17 mouse cellular contexts compared by ENCODE assay signal in the genomic region with DNA sequence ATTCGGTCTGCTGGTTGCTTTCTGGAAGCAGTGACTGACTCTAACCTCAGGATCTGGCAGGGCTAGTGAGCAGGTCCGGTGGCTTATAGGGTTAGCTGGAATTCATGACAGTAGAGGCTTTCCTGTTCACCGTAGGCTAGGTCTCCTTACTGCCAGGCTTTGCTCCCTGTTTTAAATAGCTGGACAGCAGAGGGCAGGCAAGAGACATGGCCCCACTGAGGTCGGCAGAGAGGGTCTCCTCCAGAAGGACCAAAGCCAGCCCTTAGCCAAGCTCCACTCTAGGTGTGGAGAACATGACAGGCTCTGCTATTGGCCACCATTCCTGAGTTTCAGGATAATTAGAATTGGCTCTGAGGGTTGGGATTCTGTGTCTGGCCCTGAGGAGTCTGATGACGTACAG.
DNase-seq lines count a peak whose midpoint lies in the region; ATAC-seq and TF ChIP-seq lines count a peak whose summit lies in the region.
"Had no signal": no experiment of that assay in that cellular context is flagged by ENCODE, and none has a peak within 500 bp of the region (broad histone marks: within the 10 kb centered on the region; RNA-seq: fewer than 3 reads in every experiment).

No protein-coding gene starts in this region.

- no peak for TF ChIP-seq EP300 in stomach, postnatal 0 days (optimal IDR thresholded peaks at IDR 0.05)

- no peaks in the 10 kb centered on the region for H3K27me3 ChIP-seq in kidney, postnatal 0 days (ENCODE audit: insufficient read depth, low read length)
- H3K27me3 ChIP-seq in midbrain, postnatal 0 days (ENCODE audit: insufficient read depth, low read length) = no peaks in the 10 kb centered on the region
- H3K27me3 ChIP-seq in midbrain, embryonic 16.5 days (ENCODE audit: control insufficient read depth, insufficient read depth, low read depth, low read length) = no peaks in the 10 kb centered on the region
- H3K27me3 ChIP-seq in stomach, postnatal 0 days (ENCODE audit: control insufficient read depth, insufficient read depth, low read length) = no peaks in the 10 kb centered on the region
- H3K27me3 ChIP-seq: embryonic facial prominence, embryonic 12.5 days; heart, embryonic 15.5 days; midbrain, embryonic 15.5 days; stomach, embryonic 15.5 days had no signal

- peak; percentile 40 for DNase-seq in embryo, embryonic 11 days
- no peak for DNase-seq in embryo, embryonic 9.5 days (ENCODE audit: extremely low spot score)
- no peak for DNase-seq in kidney, postnatal 0 days (ENCODE audit: low spot score)
- DNase-seq in kidney, postnatal 25 days = no peak
- DNase-seq in midbrain, postnatal 0 days (ENCODE audit: low spot score) = no peak
- DNase-seq in stomach, postnatal 0 days (ENCODE audit: low spot score) = no peak
- DNase-seq in gastrocnemius, postnatal 10 days = no peak
- DNase-seq: adrenal gland, postnatal 10 days; B cell, adult 2 months; lung, postnatal 36 days; thymus, postnatal 36 days had no signal

- no peaks in the 10 kb centered on the region for H3K9me3 ChIP-seq in kidney, postnatal 0 days (replicated peaks; ENCODE audit: low read length)
- H3K9me3 ChIP-seq in midbrain, postnatal 0 days (ENCODE audit: low read length) = no peaks in the 10 kb centered on the region
- H3K9me3 ChIP-seq in midbrain, embryonic 16.5 days (replicated peaks; ENCODE audit: control insufficient read depth, low read length, poor library complexity, severe bottlenecking) = no peaks in the 10 kb centered on the region
- H3K9me3 ChIP-seq in stomach, postnatal 0 days (ENCODE audit: control insufficient read depth, low read length) = no peaks in the 10 kb centered on the region
- H3K9me3 ChIP-seq: embryonic facial prominence, embryonic 12.5 days; heart, embryonic 15.5 days; midbrain, embryonic 15.5 days; stomach, embryonic 15.5 days had no signal

- TF ChIP-seq CTCF in kidney, postnatal 0 days (IDR thresholded peaks at IDR 0.05; ENCODE audit: low read depth) = peak; percentile 63
- TF ChIP-seq CTCF in midbrain, postnatal 0 days (IDR thresholded peaks at IDR 0.05) = peak; percentile 50
- TF ChIP-seq CTCF in stomach, postnatal 0 days (IDR thresholded peaks at IDR 0.05; ENCODE audit: low read depth) = peak; percentile 46

- no peaks in the 10 kb centered on the region for H3K36me3 ChIP-seq in kidney, postnatal 0 days (ENCODE audit: insufficient read depth, low read length)
- no peaks in the 10 kb centered on the region for H3K36me3 ChIP-seq in midbrain, postnatal 0 days (ENCODE audit: insufficient read depth, low read length)
- H3K36me3 ChIP-seq in midbrain, embryonic 16.5 days (ENCODE audit: control insufficient read depth, insufficient read depth, low read length) = no peaks in the 10 kb centered on the region
- no peaks in the 10 kb centered on the region for H3K36me3 ChIP-seq in stomach, postnatal 0 days (ENCODE audit: control insufficient read depth, insufficient read depth, low read length)
- H3K36me3 ChIP-seq: embryonic facial prominence, embryonic 12.5 days; heart, embryonic 15.5 days; midbrain, embryonic 15.5 days; stomach, embryonic 15.5 days had no signal

- H3K4me3 ChIP-seq in kidney, postnatal 0 days (replicated peaks; ENCODE audit: low read depth, low read length) = no peak overlapping the region
- no peak overlapping the region for H3K4me3 ChIP-seq in midbrain, postnatal 0 days (ENCODE audit: low read depth, low read length)
- no peak overlapping the region for H3K4me3 ChIP-seq in midbrain, embryonic 16.5 days (ENCODE audit: low read depth, low read length)
- H3K4me3 ChIP-seq in stomach, postnatal 0 days (ENCODE audit: low read depth, low read length) = no peak overlapping the region
- H3K4me3 ChIP-seq: embryonic facial prominence, embryonic 12.5 days; heart, embryonic 15.5 days; midbrain, embryonic 15.5 days; stomach, embryonic 15.5 days had no signal

- 72% methylated on average over 5 of the region's 5 CpGs for WGBS in kidney, postnatal 0 days
- WGBS in midbrain, postnatal 0 days = 73% methylated on average over 5 of the region's 5 CpGs
- 76% methylated on average over 5 of the region's 5 CpGs for WGBS in midbrain, embryonic 16.5 days
- WGBS in stomach, postnatal 0 days = 67% methylated on average over 5 of the region's 5 CpGs

- H3K9ac ChIP-seq in kidney, postnatal 0 days (ENCODE audit: low read depth, low read length) = no peak overlapping the region
- no peak overlapping the region for H3K9ac ChIP-seq in midbrain, postnatal 0 days (replicated peaks; ENCODE audit: low read length, poor library complexity, severe bottlenecking)
- no peak overlapping the region for H3K9ac ChIP-seq in midbrain, embryonic 16.5 days (ENCODE audit: low read depth, low read length)
- H3K9ac ChIP-seq in stomach, postnatal 0 days (ENCODE audit: low read length) = no peak overlapping the region
- H3K9ac ChIP-seq: embryonic facial prominence, embryonic 12.5 days; heart, embryonic 15.5 days; midbrain, embryonic 15.5 days; stomach, embryonic 15.5 days had no signal

- ATAC-seq in kidney, postnatal 0 days (replicated peaks; ENCODE audit: low FRiP score, low read depth) = no peak
- ATAC-seq in midbrain, postnatal 0 days (ENCODE audit: low FRiP score) = no peak
- ATAC-seq in midbrain, embryonic 16.5 days = no peak
- no peak for ATAC-seq in stomach, postnatal 0 days (ENCODE audit: low FRiP score, low TSS enrichment)
- ATAC-seq: inflammation-experienced regulatory T-cells, adult 6 months; midbrain, embryonic 15.5 days had no signal

- no peak overlapping the region for H3K27ac ChIP-seq in kidney, postnatal 0 days
- H3K27ac ChIP-seq in midbrain, postnatal 0 days (ENCODE audit: low read depth, low read length) = no peak overlapping the region
- no peak overlapping the region for H3K27ac ChIP-seq in midbrain, embryonic 16.5 days (ENCODE audit: low read length)
- H3K27ac ChIP-seq in stomach, postnatal 0 days (replicated peaks) = no peak overlapping the region
- H3K27ac ChIP-seq: embryonic facial prominence, embryonic 12.5 days; heart, embryonic 15.5 days; midbrain, embryonic 15.5 days; stomach, embryonic 15.5 days had no signal

- H3K4me1 ChIP-seq in kidney, postnatal 0 days (replicated peaks; ENCODE audit: insufficient read depth, low read length) = no peaks in the 10 kb centered on the region; the same call in 1 of the 2 replicates
- H3K4me1 ChIP-seq in midbrain, postnatal 0 days (ENCODE audit: insufficient read depth, low read length) = no peaks in the 10 kb centered on the region
- peaks cover 6% of the 10 kb centered on the region; the same call in 1 of the 2 replicates for H3K4me1 ChIP-seq in midbrain, embryonic 16.5 days (ENCODE audit: control insufficient read depth, insufficient read depth, low read length)
- H3K4me1 ChIP-seq in stomach, postnatal 0 days (replicated peaks; ENCODE audit: control insufficient read depth, insufficient read depth) = no peaks in the 10 kb centered on the region
- H3K4me1 ChIP-seq: embryonic facial prominence, embryonic 12.5 days had no signal

- no peak overlapping the region for H3K4me2 ChIP-seq in kidney, postnatal 0 days (ENCODE audit: low read length)
- no peak overlapping the region for H3K4me2 ChIP-seq in midbrain, postnatal 0 days (ENCODE audit: low read depth, low read length, poor library complexity, severe bottlenecking)
- no peak overlapping the region for H3K4me2 ChIP-seq in midbrain, embryonic 16.5 days (ENCODE audit: low read length)
- no peak overlapping the region for H3K4me2 ChIP-seq in stomach, postnatal 0 days (replicated peaks; ENCODE audit: low read depth)
- H3K4me2 ChIP-seq: embryonic facial prominence, embryonic 12.5 days; heart, embryonic 15.5 days; midbrain, embryonic 15.5 days; stomach, embryonic 15.5 days had no signal
